Mouse (Mus musculus): ENCODE measurements at regions not wholly inside any gene's neighbourhood (a gene's known extent, or its start where the extent isn't known, plus 50 kb on each side); places are given as distances from the start of the nearest gene placed in this dataset.
A peak's percentile ranks its signal among the peaks of the same experiment; 100 is the strongest.

DNA sequence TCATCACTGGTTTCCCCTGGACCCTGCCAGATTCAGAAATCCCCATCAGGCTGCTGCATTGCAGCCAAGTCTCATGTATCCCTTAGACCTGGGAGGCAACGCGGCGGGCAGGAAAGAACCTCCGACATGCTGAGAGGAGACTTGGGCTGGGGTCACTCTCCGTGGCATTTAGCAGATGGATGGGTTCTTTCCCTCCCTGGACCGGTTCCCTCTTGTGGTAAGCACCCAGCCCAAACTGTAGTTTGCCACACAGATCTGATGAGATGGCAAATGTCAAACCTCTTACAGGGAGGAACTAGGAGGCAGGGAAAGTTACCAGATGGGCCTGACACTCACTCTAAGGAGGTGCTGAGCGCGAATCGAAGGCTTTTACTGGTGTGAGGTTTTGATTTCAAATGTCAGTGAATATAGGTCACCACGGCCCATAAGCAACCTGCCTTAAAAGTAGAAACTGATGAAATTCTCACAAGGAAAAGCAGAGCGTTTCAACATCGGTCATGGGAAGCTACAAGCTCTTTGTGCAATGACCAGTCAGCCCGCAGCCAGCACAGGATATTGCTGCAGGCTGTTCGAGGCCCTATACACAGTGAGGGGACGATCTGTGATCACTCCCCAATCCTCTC is 199.9 kb upstream of the Lpp start:
- H3K4me2 ChIP-seq = no peak overlapping the region
- H3K4me1 ChIP-seq (ENCODE audit: control insufficient read depth, insufficient read depth, low read length) = 0 out of 2 replicates have a peak, but pooled peaks cover 4% of the 10 kb centered on the region
- no peaks in the 10 kb centered on the region for H3K36me3 ChIP-seq (ENCODE audit: control insufficient read depth, insufficient read depth, low read length)
- H3K27ac ChIP-seq (ENCODE audit: low read depth, low read length) = no peak overlapping the region
- no peak overlapping the region for H3K9ac ChIP-seq (ENCODE audit: low read depth, low read length)
- no peak overlapping the region for H3K4me3 ChIP-seq (ENCODE audit: low read depth, low read length)
- H3K27me3 ChIP-seq (ENCODE audit: control insufficient read depth, insufficient read depth, low read length) = no peaks in the 10 kb centered on the region
- no peaks in the 10 kb centered on the region for H3K9me3 ChIP-seq (replicated peaks; ENCODE audit: control insufficient read depth, low read length)
- ATAC-seq (replicated peaks; ENCODE audit: insufficient number of reproducible peaks, low FRiP score, low TSS enrichment) = no peak
- 63% methylated on average over 15 of the region's 15 CpGs for WGBS (ENCODE audit: insufficient replicate concordance)

DNA sequence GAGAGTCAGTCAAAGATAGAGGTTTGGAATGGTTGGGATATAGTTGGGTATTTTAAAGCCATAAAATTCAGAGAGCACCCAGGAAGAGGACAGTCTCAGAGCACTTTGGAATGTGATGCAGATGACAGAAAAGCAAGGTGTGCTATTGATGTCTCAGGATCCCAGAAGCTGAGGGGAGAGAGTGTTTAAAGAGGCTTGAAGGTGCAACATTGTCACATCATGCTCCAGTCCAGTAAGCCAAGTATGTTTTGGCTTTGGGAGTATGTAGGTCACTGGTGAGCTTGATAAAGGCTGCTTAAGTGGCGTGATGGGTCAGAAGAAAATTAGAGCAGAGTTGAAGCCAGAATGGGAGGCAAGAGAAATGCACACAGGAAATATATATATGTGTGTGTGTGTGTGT is 201.3 kb upstream of the Lpp start:
- H3K4me2 ChIP-seq = no peak overlapping the region
- peaks cover 4% of the 10 kb centered on the region; the same call in 1 of the 2 replicates for H3K4me1 ChIP-seq (ENCODE audit: control insufficient read depth, insufficient read depth, low read length)
- H3K4me3 ChIP-seq (ENCODE audit: low read depth, low read length) = no peak overlapping the region
- H3K27ac ChIP-seq (ENCODE audit: low read depth, low read length) = no peak overlapping the region
- ATAC-seq (replicated peaks; ENCODE audit: insufficient number of reproducible peaks, low FRiP score, low TSS enrichment) = no peak
- H3K36me3 ChIP-seq (ENCODE audit: control insufficient read depth, insufficient read depth, low read length) = no peaks in the 10 kb centered on the region
- no peaks in the 10 kb centered on the region for H3K9me3 ChIP-seq (replicated peaks; ENCODE audit: control insufficient read depth, low read length)
- no peaks in the 10 kb centered on the region for H3K27me3 ChIP-seq (ENCODE audit: control insufficient read depth, insufficient read depth, low read length)
- WGBS (ENCODE audit: insufficient replicate concordance) = 69% methylated on average over 1 of the region's 1 CpGs
- no peak overlapping the region for H3K9ac ChIP-seq (ENCODE audit: low read depth, low read length)

DNA sequence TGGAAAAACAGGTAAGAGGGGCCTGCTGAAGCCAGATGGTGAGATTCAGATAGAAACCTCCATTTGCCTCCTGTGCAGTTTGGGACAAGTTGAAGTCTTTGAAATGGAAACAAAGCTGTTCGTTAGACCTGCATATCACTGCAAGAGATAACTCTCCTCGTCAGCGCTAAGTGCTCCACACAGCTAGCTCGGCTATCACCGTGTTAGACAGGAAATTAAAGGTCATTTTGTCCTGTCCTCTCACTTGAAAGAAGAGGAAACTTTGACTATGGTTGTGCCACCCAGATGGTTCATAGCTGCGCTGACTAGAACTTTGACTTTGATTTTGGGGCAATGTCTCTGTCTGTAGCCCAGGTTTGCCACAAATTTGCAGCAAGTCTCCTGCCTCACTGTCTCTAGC is 198.5 kb upstream of the Bcl6 start:
- no peaks in the 10 kb centered on the region for H3K36me3 ChIP-seq (ENCODE audit: control insufficient read depth, insufficient read depth, low read length)
- no peak overlapping the region for H3K4me2 ChIP-seq
- no peak overlapping the region for H3K27ac ChIP-seq (ENCODE audit: low read depth, low read length)
- no peak overlapping the region for H3K9ac ChIP-seq (ENCODE audit: low read depth, low read length)
- H3K27me3 ChIP-seq (ENCODE audit: control insufficient read depth, insufficient read depth, low read length) = no peaks in the 10 kb centered on the region
- WGBS (ENCODE audit: insufficient replicate concordance) = 27% methylated on average over 6 of the region's 6 CpGs
- H3K4me3 ChIP-seq (ENCODE audit: low read depth, low read length) = no peak overlapping the region
- ATAC-seq (replicated peaks; ENCODE audit: insufficient number of reproducible peaks, low FRiP score, low TSS enrichment) = no peak
- H3K9me3 ChIP-seq (replicated peaks; ENCODE audit: control insufficient read depth, low read length) = no peaks in the 10 kb centered on the region
- H3K4me1 ChIP-seq (ENCODE audit: control insufficient read depth, insufficient read depth, low read length) = peaks cover 8% of the 10 kb centered on the region; the same call in 1 of the 2 replicates

GRCm38 (mm10) chr16:24185989-24186388 is 197.3 kb upstream of the Bcl6 start:
- Histone ChIP-seq H3K27ac (ENCODE audit: low read depth, low read length) (no peak overlapping the region), H3K4me3 (ENCODE audit: low read depth, low read length) (no peak overlapping the region), H3K27me3 (ENCODE audit: control insufficient read depth, insufficient read depth, low read length) (no peaks in the 10 kb centered on the region), H3K36me3 (ENCODE audit: control insufficient read depth, insufficient read depth, low read length) (no peaks in the 10 kb centered on the region), H3K9ac (ENCODE audit: low read depth, low read length) (no peak overlapping the region), H3K4me2 (no peak overlapping the region), H3K9me3 (replicated peaks; ENCODE audit: control insufficient read depth, low read length) (no peaks in the 10 kb centered on the region), H3K4me1 (ENCODE audit: control insufficient read depth, insufficient read depth, low read length) (peaks cover 8% of the 10 kb centered on the region; the same call in 1 of the 2 replicates)
- 68% methylated on average over 6 of the region's 6 CpGs for WGBS (ENCODE audit: insufficient replicate concordance)
- no peak for ATAC-seq (replicated peaks; ENCODE audit: insufficient number of reproducible peaks, low FRiP score, low TSS enrichment)

DNA sequence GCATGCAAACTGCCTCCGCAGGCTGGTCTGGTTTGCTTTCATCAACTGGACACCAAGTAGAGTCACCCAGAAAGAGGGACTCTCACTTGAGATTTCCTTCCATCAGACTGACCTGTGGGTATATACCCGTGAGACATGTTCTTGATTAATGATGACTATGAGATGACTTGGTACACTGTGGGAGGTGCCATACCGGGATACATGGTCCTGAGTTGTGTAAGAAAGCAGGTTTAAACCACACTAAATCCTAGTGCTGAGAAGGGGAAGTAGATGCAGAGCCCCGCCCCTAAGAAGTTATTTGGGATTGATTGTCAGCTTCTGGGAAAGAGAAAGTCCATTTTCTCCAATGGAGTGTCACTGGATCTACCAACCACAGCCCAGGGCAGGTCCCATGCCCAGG is 196.2 kb upstream of the Bcl6 start:
- no peak overlapping the region for H3K9ac ChIP-seq (ENCODE audit: low read depth, low read length)
- H3K27me3 ChIP-seq (ENCODE audit: control insufficient read depth, insufficient read depth, low read length) = 0 out of 2 replicates have a peak, but pooled peaks cover 3% of the 10 kb centered on the region
- no peak overlapping the region for H3K27ac ChIP-seq (ENCODE audit: low read depth, low read length)
- H3K4me1 ChIP-seq (ENCODE audit: control insufficient read depth, insufficient read depth, low read length) = peaks cover 11% of the 10 kb centered on the region; the same call in 1 of the 2 replicates
- H3K4me3 ChIP-seq (ENCODE audit: low read depth, low read length) = no peak overlapping the region
- WGBS (ENCODE audit: insufficient replicate concordance) = 86% methylated on average over 4 of the region's 4 CpGs
- ATAC-seq (replicated peaks; ENCODE audit: insufficient number of reproducible peaks, low FRiP score, low TSS enrichment) = no peak
- H3K36me3 ChIP-seq (ENCODE audit: control insufficient read depth, insufficient read depth, low read length) = no peaks in the 10 kb centered on the region
- no peak overlapping the region for H3K4me2 ChIP-seq
- no peaks in the 10 kb centered on the region for H3K9me3 ChIP-seq (replicated peaks; ENCODE audit: control insufficient read depth, low read length)

DNA sequence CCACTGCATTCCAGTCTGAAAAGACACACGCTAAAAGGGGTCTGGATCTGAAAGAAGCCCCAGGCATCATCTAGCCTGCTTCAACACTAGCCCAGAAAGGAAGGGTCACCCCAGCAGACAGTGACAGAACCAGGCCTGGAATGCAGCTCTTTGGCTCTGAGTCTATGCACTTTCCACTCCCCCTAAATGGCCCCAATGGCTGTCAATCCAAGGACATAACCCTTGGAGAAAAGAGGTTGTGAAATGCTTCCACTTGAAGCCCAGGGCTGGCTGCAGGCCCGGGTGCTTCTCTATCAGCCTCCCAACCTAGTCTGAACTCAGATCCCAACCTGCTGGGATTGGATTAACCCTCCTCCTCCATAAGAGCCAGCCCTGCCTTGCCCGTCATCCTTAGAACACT is 194.6 kb upstream of the Bcl6 start:
- Histone ChIP-seq H3K36me3 (ENCODE audit: control insufficient read depth, insufficient read depth, low read length) (no peaks in the 10 kb centered on the region), H3K4me2 (no peak overlapping the region), H3K4me1 (ENCODE audit: control insufficient read depth, insufficient read depth, low read length) (peaks cover 11% of the 10 kb centered on the region; the same call in 1 of the 2 replicates), H3K27ac (ENCODE audit: low read depth, low read length) (0 out of 2 replicates have a peak overlapping the region, but pooled peaks have one; percentile 29), H3K9ac (ENCODE audit: low read depth, low read length) (no peak overlapping the region), H3K9me3 (replicated peaks; ENCODE audit: control insufficient read depth, low read length) (no peaks in the 10 kb centered on the region), H3K4me3 (ENCODE audit: low read depth, low read length) (no peak overlapping the region), H3K27me3 (ENCODE audit: control insufficient read depth, insufficient read depth, low read length) (0 out of 2 replicates have a peak, but pooled peaks cover 3% of the 10 kb centered on the region)
- ATAC-seq (replicated peaks; ENCODE audit: insufficient number of reproducible peaks, low FRiP score, low TSS enrichment) = no peak
- 38% methylated on average over 3 of the region's 3 CpGs for WGBS (ENCODE audit: insufficient replicate concordance)

DNA sequence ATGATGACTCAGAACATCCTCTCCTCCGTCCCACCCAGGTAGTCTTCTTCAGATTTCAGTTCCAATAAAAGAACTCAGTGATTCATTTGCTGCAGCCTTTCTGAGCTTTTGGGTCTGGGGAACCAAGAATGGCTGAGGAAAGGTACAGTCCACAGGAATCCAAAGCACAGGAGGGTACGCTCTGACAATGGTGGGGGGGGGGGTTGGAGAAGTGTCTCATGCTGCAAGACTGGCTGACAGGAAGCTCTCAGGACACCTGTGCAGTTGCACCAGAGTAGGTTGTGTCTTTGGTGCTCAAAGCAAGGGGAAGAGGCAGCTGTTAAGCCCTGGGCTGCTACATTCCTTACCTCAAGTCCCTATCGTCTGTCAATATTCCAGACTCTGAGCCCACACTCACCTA is 192.7 kb upstream of the Bcl6 start:
- Histone ChIP-seq H3K9me3 (replicated peaks; ENCODE audit: control insufficient read depth, low read length) (no peaks in the 10 kb centered on the region), H3K4me3 (ENCODE audit: low read depth, low read length) (no peak overlapping the region), H3K27ac (ENCODE audit: low read depth, low read length) (no peak overlapping the region), H3K36me3 (ENCODE audit: control insufficient read depth, insufficient read depth, low read length) (no peaks in the 10 kb centered on the region), H3K4me1 (ENCODE audit: control insufficient read depth, insufficient read depth, low read length) (0 out of 2 replicates have a peak, but pooled peaks cover 7% of the 10 kb centered on the region), H3K4me2 (no peak overlapping the region), H3K9ac (ENCODE audit: low read depth, low read length) (no peak overlapping the region), H3K27me3 (ENCODE audit: control insufficient read depth, insufficient read depth, low read length) (0 out of 2 replicates have a peak, but pooled peaks cover 3% of the 10 kb centered on the region)
- no peak for ATAC-seq (replicated peaks; ENCODE audit: insufficient number of reproducible peaks, low FRiP score, low TSS enrichment)
- 73% methylated on average over 3 of the region's 3 CpGs for WGBS (ENCODE audit: insufficient replicate concordance)

GRCm38 (mm10) chr16:24180666-24181065 is 192.0 kb upstream of the Bcl6 start:
- Histone ChIP-seq H3K36me3 (ENCODE audit: control insufficient read depth, insufficient read depth, low read length) (no peaks in the 10 kb centered on the region), H3K27me3 (ENCODE audit: control insufficient read depth, insufficient read depth, low read length) (0 out of 2 replicates have a peak, but pooled peaks cover 3% of the 10 kb centered on the region), H3K9ac (ENCODE audit: low read depth, low read length) (no peak overlapping the region), H3K4me1 (ENCODE audit: control insufficient read depth, insufficient read depth, low read length) (0 out of 2 replicates have a peak, but pooled peaks cover 7% of the 10 kb centered on the region), H3K4me2 (no peak overlapping the region), H3K9me3 (replicated peaks; ENCODE audit: control insufficient read depth, low read length) (no peaks in the 10 kb centered on the region), H3K4me3 (ENCODE audit: low read depth, low read length) (no peak overlapping the region), H3K27ac (ENCODE audit: low read depth, low read length) (no peak overlapping the region)
- ATAC-seq (replicated peaks; ENCODE audit: insufficient number of reproducible peaks, low FRiP score, low TSS enrichment) = no peak
- WGBS (ENCODE audit: insufficient replicate concordance) = 47% methylated on average over 5 of the region's 5 CpGs

GRCm38 (mm10) chr16:24177564-24177963 is 188.9 kb upstream of the Bcl6 start:
- H3K9ac ChIP-seq (ENCODE audit: low read depth, low read length) = no peak overlapping the region

More at GRCm38 (mm10) chr16:24177564-24177963, 188.9 kb upstream of the Bcl6 start:
- 0 out of 2 replicates have a peak, but pooled peaks cover 3% of the 10 kb centered on the region for H3K4me1 ChIP-seq (ENCODE audit: control insufficient read depth, insufficient read depth, low read length)
- no peaks in the 10 kb centered on the region for H3K9me3 ChIP-seq (replicated peaks; ENCODE audit: control insufficient read depth, low read length)
- no peak overlapping the region for H3K4me2 ChIP-seq
- WGBS (ENCODE audit: insufficient replicate concordance) = 67% methylated on average over 2 of the region's 2 CpGs
- ATAC-seq (replicated peaks; ENCODE audit: insufficient number of reproducible peaks, low FRiP score, low TSS enrichment) = no peak
- no peak overlapping the region for H3K27ac ChIP-seq (ENCODE audit: low read depth, low read length)
- no peaks in the 10 kb centered on the region for H3K36me3 ChIP-seq (ENCODE audit: control insufficient read depth, insufficient read depth, low read length)
- H3K4me3 ChIP-seq (ENCODE audit: low read depth, low read length) = no peak overlapping the region
- peaks cover 7% of the 10 kb centered on the region; the same call in 1 of the 2 replicates for H3K27me3 ChIP-seq (ENCODE audit: control insufficient read depth, insufficient read depth, low read length)

Data from heart, embryonic 11.5 days (tissue).